Comparison of ENCODE assay signal across 8 mouse cellular contexts in genomic region chr10:80302471-80302881, GRCm38 (mm10). TPM values are rescaled to one million over a fixed set of nuclear protein-coding genes. Genes with fewer than 3 reads are reported as not detected.
DNase-seq lines count a peak whose midpoint lies in the region; ATAC-seq and TF ChIP-seq lines count a peak whose summit lies in the region.

No protein-coding gene starts in this region.

- 9% methylated on average over 9 of the region's 9 CpGs for WGBS in hindbrain, embryonic 12.5 days
- WGBS in midbrain, embryonic 12.5 days, result 19% methylated on average over 9 of the region's 9 CpGs

- peak overlapping the region; percentile 97 for H3K9ac ChIP-seq in hindbrain, embryonic 12.5 days
- H3K9ac ChIP-seq in midbrain, embryonic 12.5 days (replicated peaks), result peak overlapping the region; percentile 78

- peak overlapping the region; percentile 72 for H3K4me2 ChIP-seq in hindbrain, embryonic 12.5 days (replicated peaks)
- peak overlapping the region; percentile 79 for H3K4me2 ChIP-seq in midbrain, embryonic 12.5 days (replicated peaks)

- TF ChIP-seq CTCF in gastrocnemius, adult 2 months (IDR thresholded peaks at IDR 0.05), result peak; percentile 9; the same call in 1 of the 2 replicates

- peaks cover 27% of the 10 kb centered on the region for H3K27me3 ChIP-seq in hindbrain, embryonic 12.5 days
- H3K27me3 ChIP-seq in midbrain, embryonic 12.5 days, result no peaks in the 10 kb centered on the region; the same call in 1 of the 2 replicates

- no peak for ATAC-seq in hindbrain, embryonic 12.5 days (ENCODE audit: low FRiP score)
- no peak for ATAC-seq in midbrain, embryonic 12.5 days (ENCODE audit: low FRiP score, low read depth)

- H3K9me3 ChIP-seq in hindbrain, embryonic 12.5 days (replicated peaks), result no peaks in the 10 kb centered on the region
- H3K9me3 ChIP-seq in midbrain, embryonic 12.5 days, result no peaks in the 10 kb centered on the region

- DNase-seq in adrenal gland, postnatal 10 days, result peak; percentile 85
- peak; percentile 82 for DNase-seq in cerebellum, adult 9-11 months
- DNase-seq in gastrocnemius, adult 2 months, result peak; percentile 90
- peak; percentile 71 to 88 for DNase-seq in layer of hippocampus, postnatal 14 days (ENCODE audit: low spot score in 2 of 2)
- DNase-seq in yolk sac, embryonic 10.5 days (ENCODE audit: low spot score), result peak; percentile 65
- no peak for DNase-seq in spleen, postnatal 36 days (ENCODE audit: low spot score in 2 of 2)

- H3K27ac ChIP-seq in gastrocnemius, adult 2 months, result peak overlapping the region; percentile 75
- H3K27ac ChIP-seq in hindbrain, embryonic 12.5 days, result peak overlapping the region; percentile 99; the same call in 1 of the 2 replicates
- H3K27ac ChIP-seq in midbrain, embryonic 12.5 days (replicated peaks), result no peak overlapping the region

- H3K4me3 ChIP-seq in gastrocnemius, adult 2 months, result peak overlapping the region; percentile 49
- peak overlapping the region; percentile 62 for H3K4me3 ChIP-seq in hindbrain, embryonic 12.5 days
- peak overlapping the region; percentile 78 for H3K4me3 ChIP-seq in midbrain, embryonic 12.5 days

- H3K36me3 ChIP-seq in hindbrain, embryonic 12.5 days, result peaks cover 44% of the 10 kb centered on the region
- H3K36me3 ChIP-seq in midbrain, embryonic 12.5 days, result peaks cover 54% of the 10 kb centered on the region

- H3K4me1 ChIP-seq in hindbrain, embryonic 12.5 days, result peaks cover 53% of the 10 kb centered on the region
- H3K4me1 ChIP-seq in midbrain, embryonic 12.5 days, result peaks cover 59% of the 10 kb centered on the region

- intact Hi-C loops in gastrocnemius, adult 2 months (cut with DNase I), result no loop called here

RNA-seq across cellular contexts. Expression of gene Apc2, which starts 6.7 kb away (rescaled TPM):
- total RNA-seq in adrenal gland, postnatal 10 days (2021), result 1 to 10 TPM; 2.7 to 5.6 TPM
- total RNA-seq in gastrocnemius, adult 2 months (2021), result under 1 TPM; 0.20 to 0.77 TPM
- polyA plus RNA-seq in hindbrain, embryonic 12.5 days (2016; fragmentation: Nextera tagmentation; extraction: Ambion mirVana), result 170 and 191 TPM in 2 replicates
- 100 to 1,000 TPM; 131 to 133 TPM for total RNA-seq in layer of hippocampus, postnatal 14 days (2021)
- polyA plus RNA-seq in midbrain, embryonic 12.5 days (2016; fragmentation: Nextera tagmentation; extraction: Ambion mirVana), result 181 and 193 TPM in 2 replicates

RNA-seq across cellular contexts. Expression of gene Rps15, which starts 10.2 kb away (rescaled TPM):
- total RNA-seq in adrenal gland, postnatal 10 days (2021), result 1,000 to 10,000 TPM; 1,216 to 1,243 TPM
- total RNA-seq in gastrocnemius, adult 2 months (2021), result 100 to 1,000 TPM; 634 to 773 TPM
- polyA plus RNA-seq in hindbrain, embryonic 12.5 days (2016; fragmentation: Nextera tagmentation; extraction: Ambion mirVana), result 530 and 668 TPM in 2 replicates
- total RNA-seq in layer of hippocampus, postnatal 14 days (2021), result 100 to 1,000 TPM; 727 to 762 TPM
- polyA plus RNA-seq in midbrain, embryonic 12.5 days (2016; fragmentation: Nextera tagmentation; extraction: Ambion mirVana), result 671 and 694 TPM in 2 replicates

RNA-seq across cellular contexts. Expression of gene 2310011J03Rik, which starts 17.9 kb away (rescaled TPM):
- total RNA-seq in adrenal gland, postnatal 10 days (2021), result 10 to 100 TPM; 24.0 to 26.7 TPM
- 1 to 10 TPM; 5.7 to 8.1 TPM for total RNA-seq in gastrocnemius, adult 2 months (2021)
- 38.4 and 39.7 TPM in 2 replicates for polyA plus RNA-seq in hindbrain, embryonic 12.5 days (2016; fragmentation: Nextera tagmentation; extraction: Ambion mirVana)
- 10 to 100 TPM; 20.4 to 23.1 TPM for total RNA-seq in layer of hippocampus, postnatal 14 days (2021)
- 36.2 and 44.5 TPM in 2 replicates for polyA plus RNA-seq in midbrain, embryonic 12.5 days (2016; fragmentation: Nextera tagmentation; extraction: Ambion mirVana)

RNA-seq across cellular contexts. Expression of gene Pcsk4, which starts 26.8 kb away (rescaled TPM):
- total RNA-seq in adrenal gland, postnatal 10 days (2021), result 1 to 10 TPM; 4.1 to 7.6 TPM
- total RNA-seq in gastrocnemius, adult 2 months (2021), result 1 to 10 TPM in 1 of 2 experiments, under 1 TPM in 1; 0.84 to 1.0 TPM
- 2.2 and 2.8 TPM in 2 replicates for polyA plus RNA-seq in hindbrain, embryonic 12.5 days (2016; fragmentation: Nextera tagmentation; extraction: Ambion mirVana)
- 1 to 10 TPM; 3.2 to 4.4 TPM for total RNA-seq in layer of hippocampus, postnatal 14 days (2021)
- 2.4 and 3.7 TPM in 2 replicates for polyA plus RNA-seq in midbrain, embryonic 12.5 days (2016; fragmentation: Nextera tagmentation; extraction: Ambion mirVana)

RNA-seq across cellular contexts. Expression of gene Reep6, which starts 27.3 kb away (rescaled TPM):
- total RNA-seq in adrenal gland, postnatal 10 days (2021), result 10 to 100 TPM; 38.4 to 61.8 TPM
- total RNA-seq in gastrocnemius, adult 2 months (2021), result 1 to 10 TPM; 1.5 to 2.5 TPM
- polyA plus RNA-seq in hindbrain, embryonic 12.5 days (2016; fragmentation: Nextera tagmentation; extraction: Ambion mirVana), result 3.2 and 4.1 TPM in 2 replicates
- 10 to 100 TPM; 10.1 to 10.6 TPM for total RNA-seq in layer of hippocampus, postnatal 14 days (2021)
- polyA plus RNA-seq in midbrain, embryonic 12.5 days (2016; fragmentation: Nextera tagmentation; extraction: Ambion mirVana), result 3.1 and 4.3 TPM in 2 replicates

Comparison
In these comparisons a context has a peak if more than half of its experiments do, and no peak if none do; other contexts are left out.
1. DNase-seq: peak in adrenal gland, postnatal 10 days (single experiment), cerebellum, adult 9-11 months (single experiment), gastrocnemius, adult 2 months (single experiment), layer of hippocampus, postnatal 14 days (2 of 2) and yolk sac, embryonic 10.5 days (single experiment); none in spleen, postnatal 36 days (0 of 2).
2. RNA of gene Apc2, which starts 6.7 kb away (total RNA-seq): 131 to 133 TPM in layer of hippocampus, postnatal 14 days; 2.7 to 5.6 TPM in adrenal gland, postnatal 10 days and 0.20 to 0.77 TPM in gastrocnemius, adult 2 months; every median in the first group is over 10 times any median in the second.
3. Peak in every context shown above with its lines, with median percentiles within 50 percentile points of each other: H3K4me3 ChIP-seq.